In genomic region chr1:170174814-170175332, GRCm38 (mm10) we compare ENCODE assay signal across 7 mouse cellular contexts. TPM values are rescaled to one million over a fixed set of nuclear protein-coding genes. Genes with fewer than 3 reads are reported as not detected.
DNase-seq lines count a peak whose midpoint lies in the region; ATAC-seq lines count a peak whose summit lies in the region.

TSS of gene Uap1 (minus strand) at chr1:170174957.

- no peaks in the 10 kb centered on the region for H3K27me3 ChIP-seq in intestine, embryonic 16.5 days (replicated peaks; ENCODE audit: control insufficient read depth, insufficient read depth, low read length)
- no peaks in the 10 kb centered on the region for H3K27me3 ChIP-seq in midbrain, embryonic 11.5 days (ENCODE audit: control insufficient read depth, insufficient read depth, low read length)

- peak within 1 kb of the TSS; percentile 91 for H3K9ac ChIP-seq in intestine, embryonic 16.5 days (ENCODE audit: low read depth, low read length)
- peak within 1 kb of the TSS; percentile 69 for H3K9ac ChIP-seq in midbrain, embryonic 11.5 days (ENCODE audit: low read length)

- peak; percentile 99 for DNase-seq in adrenal gland, adult 8-10 months
- peak; percentile 99 for DNase-seq in embryo, embryonic 9.5 days (ENCODE audit: extremely low spot score)
- DNase-seq in gastrocnemius, postnatal 4 days (ENCODE audit: low spot score in 2 of 2), result peak; percentile 94 to 95
- DNase-seq in left cerebral cortex, postnatal 36 days (ENCODE audit: low spot score in 2 of 2), result peak; percentile 95 to 97
- peak; percentile 99 for DNase-seq in midbrain, embryonic 11.5 days (ENCODE audit: low spot score, missing footprints)
- DNase-seq in skeletal muscle tissue, adult 2 months (ENCODE audit: low read depth, low spot score), result peak; percentile 99

- intact Hi-C loops in left cerebral cortex, postnatal 36 days (cut with DNase I), result no loop called here

- H3K4me1 ChIP-seq in intestine, embryonic 16.5 days (ENCODE audit: control insufficient read depth, insufficient read depth, low read length), result peaks cover 9% of the 10 kb centered on the region
- peaks cover 9% of the 10 kb centered on the region for H3K4me1 ChIP-seq in midbrain, embryonic 11.5 days (ENCODE audit: control insufficient read depth, insufficient read depth, low read length)

- ATAC-seq in intestine, embryonic 16.5 days, result peak; percentile 97
- ATAC-seq in midbrain, embryonic 11.5 days (ENCODE audit: low FRiP score), result peak; percentile 100

- no peaks in the 10 kb centered on the region for H3K9me3 ChIP-seq in intestine, embryonic 16.5 days (ENCODE audit: control insufficient read depth, low read length)
- H3K9me3 ChIP-seq in midbrain, embryonic 11.5 days (ENCODE audit: control insufficient read depth, low read length), result no peaks in the 10 kb centered on the region

- H3K4me2 ChIP-seq in intestine, embryonic 16.5 days (ENCODE audit: low read depth, low read length), result peak within 1 kb of the TSS; percentile 87
- H3K4me2 ChIP-seq in midbrain, embryonic 11.5 days, result peak within 1 kb of the TSS; percentile 76

- H3K36me3 ChIP-seq in intestine, embryonic 16.5 days (ENCODE audit: control insufficient read depth, insufficient read depth, low read length), result no peaks in the 10 kb centered on the region
- no peaks in the 10 kb centered on the region for H3K36me3 ChIP-seq in midbrain, embryonic 11.5 days (ENCODE audit: control insufficient read depth, insufficient read depth, low read length)

- WGBS in intestine, embryonic 16.5 days, result under 1% methylated on average over 48 of the region's 52 CpGs
- WGBS in midbrain, embryonic 11.5 days, result under 1% methylated on average over 52 of the region's 52 CpGs

- peak within 1 kb of the TSS; percentile 93 for H3K27ac ChIP-seq in intestine, embryonic 16.5 days (ENCODE audit: low read length)
- H3K27ac ChIP-seq in midbrain, embryonic 11.5 days (ENCODE audit: low read depth, low read length), result peak within 1 kb of the TSS; percentile 82

- peak within 1 kb of the TSS; percentile 91 for H3K4me3 ChIP-seq in intestine, embryonic 16.5 days (ENCODE audit: low read length)
- H3K4me3 ChIP-seq in midbrain, embryonic 11.5 days (ENCODE audit: low read depth, low read length), result peak within 1 kb of the TSS; percentile 82

RNA-seq across cellular contexts. Expression of gene Uap1, which starts in this region (rescaled TPM):
- 10 to 100 TPM; 38.1 to 49.3 (median 45.0) TPM for total RNA-seq in adrenal gland, adult 8-10 months (2022)
- 10 to 100 TPM; 33.1 to 43.0 TPM for total RNA-seq in gastrocnemius, postnatal 4 days (2021)
- 46.5 and 46.9 TPM in 2 replicates for polyA plus RNA-seq in intestine, embryonic 16.5 days (2015; fragmentation: Nextera tagmentation; extraction: Ambion mirVana)
- total RNA-seq in left cerebral cortex, postnatal 36 days (2021), result 10 to 100 TPM; 62.7 to 63.2 TPM
- polyA plus RNA-seq in midbrain, embryonic 11.5 days (2014; fragmentation: Nextera tagmentation; extraction: Ambion mirVana), result 61.7 and 67.7 TPM in 2 replicates

Comparison
In these comparisons a context has a peak if more than half of its experiments do, and no peak if none do; other contexts are left out.
1. Peak in every context shown above with its lines: DNase-seq, ATAC-seq, H3K4me3 ChIP-seq and H3K27ac ChIP-seq.